Mouse (Mus musculus) retina, adult 2 months (tissue): ENCODE data around the gene Rpp30.

ENCODE experiments used
- DNase-seq: peaks from one replicate; pipeline ENCODE4 v3.0.0-alpha.2; 2012; ENCODE audit warnings: low read depth, low spot score

Rpp30 gene

DNA sequence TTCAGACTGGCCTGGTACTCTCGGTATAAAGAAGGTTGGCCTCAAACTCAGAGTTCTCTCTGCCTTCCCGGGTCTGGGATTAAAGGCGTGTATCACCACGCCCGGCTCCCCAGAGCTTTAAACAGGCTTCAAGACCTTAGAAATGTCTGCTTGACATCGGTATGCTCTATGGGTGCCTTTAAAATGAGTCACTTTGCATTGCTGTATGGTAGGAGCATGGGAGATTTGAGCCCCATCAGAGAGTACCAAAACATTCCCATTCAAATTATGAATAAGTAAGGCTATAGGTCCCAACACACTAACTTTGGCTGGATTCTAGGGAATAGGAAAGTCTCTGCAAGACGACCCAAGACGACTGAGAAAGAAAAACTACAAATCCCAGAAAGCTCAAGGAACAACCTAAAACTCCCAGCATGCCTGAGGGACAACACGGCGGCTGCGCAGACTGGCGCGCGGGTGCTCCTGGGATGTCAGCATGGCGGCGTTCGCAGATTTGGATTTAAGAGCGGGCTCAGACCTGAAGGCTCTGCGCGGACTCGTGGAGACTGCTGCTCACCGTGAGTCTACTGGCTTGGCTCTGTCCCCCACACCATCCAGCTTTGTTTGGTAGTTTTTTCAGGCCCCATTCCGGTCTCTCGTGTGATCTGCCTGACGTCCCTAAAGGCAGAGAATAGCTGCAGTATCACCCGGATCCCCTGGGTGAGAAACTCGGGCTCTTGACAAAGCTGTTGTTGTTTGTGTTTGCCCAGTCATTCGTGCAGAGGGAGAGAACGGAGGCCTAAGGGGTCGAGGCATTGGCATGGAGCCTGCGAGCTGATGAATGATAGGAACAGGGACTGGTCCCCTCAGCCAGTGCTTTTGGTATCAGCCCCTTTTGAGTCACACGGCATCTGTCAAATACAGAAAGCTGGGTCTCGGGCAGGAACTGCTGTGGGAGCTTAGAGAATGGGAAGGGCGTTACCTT, at the start of gene Rpp30:
Gene Rpp30 (plus strand): TSS at position 455 of the 964 bp plus-strand sequence.
- DNase-seq, result peak; percentile 79

- DNase-seq, result no peak
Observed at GRCm38 (mm10) chr19:36046046-36046445, 37.5 kb upstream of the Rpp30 start.

DNA sequence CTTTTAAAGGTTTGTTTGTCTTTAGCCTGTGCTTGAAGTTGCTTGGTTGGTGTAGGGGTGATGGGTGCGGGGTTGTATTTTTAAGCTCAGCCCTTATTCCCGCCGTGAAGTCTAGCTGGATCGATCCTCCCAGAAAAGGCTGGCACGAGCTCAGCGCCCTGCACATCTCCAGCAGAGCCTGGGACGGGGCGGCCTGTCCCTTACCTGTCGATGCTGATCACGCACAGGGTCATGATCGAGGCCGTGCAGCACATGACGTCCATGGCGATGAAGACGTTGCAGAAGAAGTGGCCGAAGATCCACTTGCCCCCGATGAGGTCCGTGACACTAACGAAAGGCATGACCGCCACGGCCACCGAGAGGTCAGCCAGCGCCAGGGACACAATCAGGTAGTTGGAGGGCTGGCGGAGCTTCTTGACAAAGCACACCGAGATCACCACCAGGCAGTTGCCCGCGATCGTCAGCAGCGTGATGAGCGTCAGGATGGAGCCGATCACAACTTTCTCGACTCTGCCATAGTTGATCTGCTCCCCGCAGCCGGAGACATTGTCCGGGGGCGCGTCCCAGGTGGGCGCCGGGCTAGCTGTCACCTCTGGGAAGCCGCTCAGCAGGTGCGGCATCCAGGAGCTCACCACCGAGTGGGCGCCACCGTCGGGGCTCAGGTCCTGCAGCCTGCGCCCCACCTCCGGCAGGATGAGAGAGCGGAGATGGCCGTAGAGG, 26.9 kb upstream of the Rpp30 start:
- DNase-seq, result no peak

DNA sequence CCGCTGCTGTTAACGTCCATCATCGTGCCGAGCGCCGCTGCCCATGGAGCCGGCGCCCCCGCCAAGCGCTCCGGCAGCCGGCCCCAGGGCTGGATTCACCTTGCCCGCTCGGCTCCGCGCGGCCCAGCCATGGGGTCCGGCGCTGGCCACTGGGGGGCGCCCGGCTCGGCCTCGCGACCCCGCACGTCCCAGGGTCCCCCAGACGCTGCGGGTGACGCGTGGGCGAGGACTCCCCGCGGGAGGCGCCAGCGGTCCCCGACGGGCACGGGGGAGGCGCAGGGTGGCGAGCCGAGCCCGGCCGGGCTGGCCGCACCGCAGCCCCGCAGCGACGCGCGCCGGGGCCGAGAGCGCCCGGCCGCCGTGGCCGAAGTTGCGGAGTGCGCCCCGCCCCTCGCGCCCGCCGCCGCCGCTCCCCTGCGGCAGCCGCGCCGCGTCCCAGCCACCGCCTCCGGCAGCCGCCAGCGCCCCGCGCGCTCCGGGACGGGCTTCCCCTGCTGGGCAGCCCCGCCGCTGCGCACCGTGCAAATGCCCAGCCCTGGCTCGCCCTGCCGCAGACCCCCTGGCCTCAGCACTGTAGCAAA, 26.2 kb upstream of the Rpp30 start, which contains the start of gene Htr7:
Gene Htr7 (minus strand): TSS at position 277 of the 581 bp plus-strand sequence.
- no peak for DNase-seq

GRCm38 (mm10) chr19:36062801-36063529, 20.6 kb upstream of the Rpp30 start:
- DNase-seq, result no peak

DNA sequence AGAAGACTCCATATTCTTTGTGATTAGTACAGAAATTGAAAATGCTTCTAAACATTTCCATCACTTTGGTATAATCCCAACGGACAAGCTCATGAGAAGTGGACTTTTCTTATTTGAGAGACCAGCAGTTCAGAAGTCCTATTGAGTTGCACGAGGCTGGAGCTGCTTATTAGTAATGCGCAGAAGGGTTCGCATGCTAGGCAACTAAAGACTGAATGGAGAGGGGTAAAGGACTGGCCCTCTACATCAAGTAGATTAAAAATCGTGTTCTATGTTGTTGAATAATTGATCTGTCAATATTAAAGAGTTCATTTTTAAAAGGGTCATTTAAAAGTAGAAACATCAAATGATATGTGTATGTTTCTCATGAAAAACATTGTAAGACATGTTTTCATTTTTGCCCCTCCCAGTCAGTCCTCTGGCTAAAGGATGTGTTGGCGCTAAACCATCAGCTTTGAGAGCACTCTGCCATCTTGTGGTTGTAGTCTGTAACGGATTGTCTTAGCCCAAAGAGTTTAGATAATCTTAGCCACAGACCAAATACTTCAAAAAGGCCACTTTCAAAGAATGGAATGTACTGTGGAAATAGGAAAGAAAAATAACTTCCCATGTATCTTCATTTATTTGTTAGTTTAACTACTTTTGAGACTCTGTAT, 782 bp upstream of the Rpp30 start:
- DNase-seq, result peak; percentile 22

DNA sequence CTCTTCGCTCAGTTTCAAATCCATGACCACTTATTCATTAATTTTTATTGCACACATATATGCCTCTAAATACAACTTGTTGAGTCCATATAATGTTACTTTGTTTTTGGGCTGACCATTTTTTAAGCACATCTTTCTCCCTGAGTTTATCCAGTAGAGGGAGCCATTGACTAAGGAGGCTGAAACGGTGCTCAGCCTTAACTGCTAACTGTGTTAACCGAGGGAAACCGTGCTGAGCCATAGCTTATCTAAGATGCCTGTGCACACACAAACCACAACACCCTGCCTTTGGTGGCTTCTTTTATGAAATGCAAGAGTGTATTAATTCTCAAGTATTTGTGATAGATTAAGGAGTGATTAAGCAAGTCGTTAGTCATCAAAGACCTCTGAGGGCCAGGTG, 7.3 kb downstream of the Rpp30 start:
- DNase-seq, result no peak

GRCm38 (mm10) chr19:36097194-36097593, 13.7 kb downstream of the Rpp30 start:
- no peak for DNase-seq

DNA sequence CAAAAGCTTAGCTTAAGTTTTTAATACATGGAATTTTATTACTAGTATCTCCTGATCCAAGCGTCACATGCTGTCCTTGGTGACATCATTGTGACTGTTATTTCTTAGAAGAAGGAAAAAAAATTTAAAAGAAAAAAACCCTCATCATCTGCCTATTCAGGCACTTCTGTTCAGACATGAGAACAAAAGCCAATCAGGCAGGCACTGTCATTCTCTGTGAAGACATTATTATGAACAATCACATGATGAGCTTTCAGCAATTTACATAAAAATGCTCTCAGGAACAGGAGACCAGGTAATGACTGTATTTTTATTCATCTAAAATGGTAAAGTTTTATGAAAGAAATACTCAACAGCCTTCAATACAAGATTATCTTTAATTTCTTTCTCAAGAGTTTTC, 14.7 kb downstream of the Rpp30 start:
- no peak for DNase-seq

GRCm38 (mm10) chr19:36098916-36099315, 15.4 kb downstream of the Rpp30 start:
- DNase-seq, result no peak

DNA sequence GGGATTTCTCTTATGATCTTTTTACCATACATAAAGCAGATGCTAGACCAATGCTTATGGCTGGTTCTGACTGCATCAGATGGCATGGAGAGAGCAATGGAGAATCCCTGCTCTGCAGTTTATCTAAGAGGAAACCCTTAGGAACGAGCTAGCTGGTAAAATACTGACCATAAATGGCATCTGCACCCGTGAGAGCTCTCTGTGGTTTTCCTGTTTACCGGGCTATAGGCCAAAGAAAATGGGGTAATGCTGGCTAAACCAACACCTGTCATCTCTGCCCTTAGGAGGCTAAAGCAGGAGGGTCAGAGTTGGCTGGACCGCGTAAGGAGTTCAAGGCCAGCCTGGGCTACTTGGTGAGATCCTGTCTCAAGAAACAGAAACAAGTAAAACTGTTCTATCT, 20.4 kb downstream of the Rpp30 start:
- DNase-seq, result no peak

DNA sequence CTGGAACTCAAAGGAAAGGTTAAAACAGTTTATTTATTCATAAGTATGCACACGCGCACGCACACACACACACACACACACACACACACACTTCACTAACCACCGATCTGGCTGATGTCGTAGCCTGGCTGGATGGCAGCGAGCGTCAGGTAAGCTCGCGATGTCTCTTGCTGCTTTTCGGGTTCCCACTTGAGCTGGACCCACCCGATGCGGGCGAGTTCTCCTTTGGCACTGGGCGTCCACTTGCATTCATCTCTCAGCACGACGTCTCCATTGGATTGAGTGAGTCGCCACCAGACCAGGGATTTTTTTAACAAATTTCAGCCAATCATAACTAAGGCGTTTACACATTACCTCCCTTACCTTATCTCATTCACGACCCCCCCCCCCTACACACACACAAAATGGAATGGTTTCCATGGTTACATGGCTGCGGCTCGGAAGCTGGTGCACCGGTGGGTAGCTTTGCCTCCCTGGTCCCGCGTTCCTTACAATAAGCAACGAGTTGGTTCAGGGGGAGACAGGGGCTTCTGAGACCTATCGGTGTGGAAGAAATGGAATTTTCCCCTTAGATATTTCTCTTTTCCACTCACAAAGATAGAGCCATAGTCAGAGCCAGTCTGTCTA, 25.9 kb downstream of the Rpp30 start:
- no peak for DNase-seq

DNA sequence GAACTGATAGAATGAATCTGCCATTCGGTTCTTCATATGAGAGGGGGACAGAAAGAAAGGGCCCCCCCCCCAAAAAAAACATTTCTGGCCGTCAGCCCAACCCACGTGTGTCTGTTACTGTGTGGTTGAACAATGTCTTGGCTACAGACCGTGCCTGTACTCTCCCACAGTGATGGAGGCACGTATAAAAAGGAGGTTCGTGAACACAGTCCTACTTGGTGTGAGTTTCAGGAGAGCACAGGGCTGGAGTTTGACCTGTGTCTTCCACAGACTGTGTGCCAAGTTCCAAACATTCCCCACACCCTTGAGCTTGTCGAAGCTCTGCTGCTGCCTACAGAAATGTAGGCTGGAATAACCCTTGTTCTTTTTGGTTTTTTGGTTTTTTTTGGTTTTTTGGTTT, 26.9 kb downstream of the Rpp30 start:
- no peak for DNase-seq

GRCm38 (mm10) chr19:36111054-36111895, 27.8 kb downstream of the Rpp30 start:
- DNase-seq, result peak; percentile 26

GRCm38 (mm10) chr19:36112007-36112406, 28.5 kb downstream of the Rpp30 start:
- DNase-seq, result no peak

GRCm38 (mm10) chr19:36116185-36116584, 32.7 kb downstream of the Rpp30 start:
- no peak for DNase-seq

- DNase-seq, result no peak
Observed at GRCm38 (mm10) chr19:36119219-36119618, 35.7 kb downstream of the Rpp30 start.

DNA sequence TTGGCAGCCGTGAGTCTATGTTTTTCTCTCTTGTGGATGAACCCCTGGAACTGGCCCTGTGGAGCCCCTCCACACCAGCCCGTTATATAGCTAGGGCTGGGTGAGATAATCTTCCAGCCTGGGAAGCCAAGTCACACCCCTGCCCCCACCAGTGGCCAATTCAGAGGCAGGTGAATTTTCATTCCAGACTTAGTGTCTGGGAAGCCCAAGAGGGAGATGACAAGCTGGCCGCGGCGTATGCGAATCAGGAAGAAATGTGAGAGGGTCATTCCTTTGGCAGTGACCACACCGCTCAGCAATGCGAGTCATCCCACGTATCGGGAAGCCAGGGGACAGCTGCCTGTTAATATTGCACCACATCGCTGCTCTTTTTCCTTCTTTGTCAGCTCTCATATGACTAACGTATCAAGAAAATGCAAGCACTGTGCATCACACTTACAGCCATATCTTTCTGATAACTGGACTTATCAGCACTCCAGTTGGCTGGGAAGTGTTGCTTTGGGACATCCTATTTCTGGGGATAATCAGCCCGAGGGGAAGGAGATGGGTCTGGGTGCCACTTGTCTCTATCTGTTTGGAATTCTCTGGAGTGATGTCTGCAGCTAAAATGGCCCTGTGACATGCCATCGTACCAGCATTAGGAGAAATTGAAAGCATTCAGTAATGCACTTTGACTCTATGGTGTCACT, 36.4 kb downstream of the Rpp30 start, which contains the start of gene Ankrd1:
Gene Ankrd1 (minus strand): TSS at position 317 of the 689 bp plus-strand sequence.
- no peak for DNase-seq

GRCm38 (mm10) chr19:36124203-36124602, 40.7 kb downstream of the Rpp30 start:
- DNase-seq, result no peak
